Mouse (Mus musculus) olfactory bulb, adult 2 months (tissue): ENCODE results near the gene Ptk6.

ENCODE experiments used
- CTCF ChIP-seq: fragments of 200-500 bp; IDR thresholded peaks from 2 replicates; pipeline ENCODE4 v1.5.1; 2012; ENCODE audit warnings: low read depth, mild to moderate bottlenecking, low read length, moderate library complexity; ENCODE audit not compliant: insufficient read depth
- POLR2A ChIP-seq: fragments of 200-500 bp; IDR thresholded peaks from 2 replicates; pipeline ENCODE4 v1.6.1; 2012; ENCODE audit warnings: mild to moderate bottlenecking, low read depth, low read length, moderate library complexity; ENCODE audit not compliant: insufficient read depth

DNA sequence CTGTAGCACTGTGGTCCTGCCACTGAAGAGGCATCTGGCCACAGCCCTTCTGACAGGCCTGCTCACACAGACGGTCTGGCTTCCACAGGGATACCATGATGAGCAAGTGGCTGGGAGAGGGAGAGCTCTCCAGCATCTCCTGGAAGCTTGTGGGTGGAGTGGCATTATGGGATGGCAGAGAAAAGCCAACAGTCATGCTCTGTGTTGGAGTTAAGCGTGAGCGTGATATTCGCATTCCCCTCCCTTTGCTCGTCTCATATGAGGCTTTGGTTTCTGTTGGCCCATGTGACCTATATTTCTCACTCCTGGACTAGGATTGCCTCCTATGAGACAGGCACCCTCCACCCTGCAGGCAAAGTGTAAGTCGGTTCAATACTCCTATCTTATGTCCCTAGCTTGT is 52.3 kb downstream of the Ptk6 start:
- TF ChIP-seq CTCF (no peak), POLR2A (no peak)
